Mouse (Mus musculus) limb, embryonic 11.5 days (tissue): ENCODE data around the gene Flot1. TPM values are rescaled to one million over a fixed set of nuclear protein-coding genes. Genes with fewer than 3 reads are reported as not detected.

Experiments used
- microRNA-seq: library from miRNA; unstranded; fragments of <30 nt; microRNA quantifications from one replicate; pipeline ENCODE4, GENCODE M21; 2016
- polyA plus RNA-seq: library from polyadenylated mRNA; unstranded; fragments of >200 nt; fragmentation: Nextera tagmentation; extraction: Ambion mirVana; gene quantifications from 2 replicates; pipeline ENCODE4 v1.2.1, GENCODE M21; 2014

The Flot1 gene
- polyA plus RNA-seq, 1 experiment from 2014 or later: 47.8 TPM

Small RNA genes within 50 kb of the gene (microRNA-seq; reads per million reads assigned to microRNA genes)
- gene Gm28033: not detected

Other genes starting within 250 kb of the Flot1 start
- not detected in 2 replicates for gene Sfta2, start 221.7 kb upstream of the Flot1 start, polyA plus RNA-seq
- gene Gm9573, start 196.6 kb upstream of the Flot1 start, polyA plus RNA-seq: not detected in 2 replicates
- gene Mucl3, start 179.5 kb upstream of the Flot1 start, polyA plus RNA-seq: not detected in 2 replicates
- gene Vars2, start 155.6 kb upstream of the Flot1 start, polyA plus RNA-seq: 17.6 and 17.9 TPM in 2 replicates
- 56.7 and 57.0 TPM in 2 replicates for gene Gtf2h4, start 149.5 kb upstream of the Flot1 start, polyA plus RNA-seq
- gene Ddr1, start 118.6 kb upstream of the Flot1 start, polyA plus RNA-seq: 14.7 and 17.6 TPM in 2 replicates
- 2.7 and 3.1 TPM in 2 replicates for gene Ier3, start 1.5 kb upstream of the Flot1 start, polyA plus RNA-seq
- 1,416 and 1,443 TPM in 2 replicates for gene Tubb5, start 15.1 kb downstream of the Flot1 start, polyA plus RNA-seq
- gene Mdc1, start 18.3 kb downstream of the Flot1 start, polyA plus RNA-seq: 20.7 and 23.5 TPM in 2 replicates
- 55.6 and 56.4 TPM in 2 replicates for gene Nrm, start 38.1 kb downstream of the Flot1 start, polyA plus RNA-seq
- gene Ppp1r18, start 42.4 kb downstream of the Flot1 start, polyA plus RNA-seq: 22.9 and 25.6 TPM in 2 replicates
- 46.5 and 51.2 TPM in 2 replicates for gene Dhx16, start 56.6 kb downstream of the Flot1 start, polyA plus RNA-seq
- gene 2310061I04Rik, start 74.2 kb downstream of the Flot1 start, polyA plus RNA-seq: 21.3 and 23.2 TPM in 2 replicates
- gene Atat1, start 86.8 kb downstream of the Flot1 start, polyA plus RNA-seq: 128 and 138 TPM in 2 replicates
- 80.2 and 81.7 TPM in 2 replicates for gene Mrps18b, start 93.2 kb downstream of the Flot1 start, polyA plus RNA-seq
- 43.9 and 52.3 TPM in 2 replicates for gene Ppp1r10, start 93.2 kb downstream of the Flot1 start, polyA plus RNA-seq
- 120 and 121 TPM in 2 replicates for gene Abcf1, start 146.5 kb downstream of the Flot1 start, polyA plus RNA-seq
- gene Gnl1, start 156.6 kb downstream of the Flot1 start, polyA plus RNA-seq: 40.8 and 42.9 TPM in 2 replicates
- gene Prr3, start 157.0 kb downstream of the Flot1 start, polyA plus RNA-seq: 41.7 and 42.3 TPM in 2 replicates
- gene H2-T24, start 197.3 kb downstream of the Flot1 start, polyA plus RNA-seq: 2.3 and 2.6 TPM in 2 replicates
- gene H2-T23, start 209.6 kb downstream of the Flot1 start, polyA plus RNA-seq: 2.5 and 2.6 TPM in 2 replicates
- 10.2 and 13.7 TPM in 2 replicates for gene H2-T22, start 219.5 kb downstream of the Flot1 start, polyA plus RNA-seq
- gene Gm6034, start 219.7 kb downstream of the Flot1 start, polyA plus RNA-seq: not detected in 2 replicates
- not detected in 2 replicates for gene Gm11127, start 235.1 kb downstream of the Flot1 start, polyA plus RNA-seq